Mouse (Mus musculus): Measurements from ENCODE around the gene Slc43a2. TPM values are rescaled to one million over a fixed set of nuclear protein-coding genes. Genes with fewer than 3 reads are reported as not detected.

Gene Slc43a2
- polyA plus RNA-seq, 1 experiment from 2014 or later, result 17.6 TPM

DNA sequence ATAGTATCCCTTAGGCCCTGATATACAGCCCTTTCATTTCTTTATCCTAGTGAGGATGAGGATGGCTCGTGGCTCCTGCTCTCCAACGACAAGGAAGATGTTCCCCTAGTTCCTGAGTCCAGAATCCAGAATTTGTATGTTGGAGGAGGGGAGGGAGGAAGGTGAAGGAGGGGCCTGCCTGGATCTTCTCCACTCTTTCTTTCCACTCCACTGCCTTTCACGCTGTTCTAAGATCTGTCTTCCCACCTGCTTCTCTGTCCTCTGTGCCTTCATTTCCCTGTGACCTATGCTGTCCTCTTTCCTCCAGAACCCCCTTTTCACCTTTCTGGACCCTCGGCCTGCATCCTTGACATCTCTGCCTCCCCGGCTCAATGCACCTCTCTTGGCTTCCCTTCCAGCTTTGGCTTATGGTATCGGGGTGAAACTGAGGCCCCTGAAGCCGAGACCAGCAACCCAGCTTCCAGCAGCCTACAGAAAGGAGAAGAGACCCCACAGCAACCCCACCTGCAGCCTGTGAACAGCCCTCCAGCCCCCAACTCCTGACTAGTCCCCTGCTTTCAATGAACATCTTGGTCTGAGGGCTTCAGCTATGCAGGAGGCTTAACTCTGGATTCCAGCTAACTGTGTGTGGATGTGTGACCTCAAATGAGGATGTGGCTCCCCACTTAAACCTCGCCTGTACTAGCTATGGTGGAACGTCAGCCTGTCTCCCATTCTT lies 19.0 kb upstream of the Slc43a2 start:
- ATAC-seq (ENCODE audit: low FRiP score, low read depth), result no peak
- 79% methylated on average over 9 of the region's 9 CpGs for WGBS
- Histone ChIP-seq H3K9me3 (no peaks in the 10 kb centered on the region), H3K9ac (no peak overlapping the region), H3K36me3 (peaks cover 22% of the 10 kb centered on the region), H3K4me3 (no peak overlapping the region), H3K27ac (replicated peaks) (no peak overlapping the region), H3K4me2 (no peak overlapping the region), H3K27me3 (no peaks in the 10 kb centered on the region), H3K4me1 (replicated peaks) (peaks cover 20% of the 10 kb centered on the region)

DNA sequence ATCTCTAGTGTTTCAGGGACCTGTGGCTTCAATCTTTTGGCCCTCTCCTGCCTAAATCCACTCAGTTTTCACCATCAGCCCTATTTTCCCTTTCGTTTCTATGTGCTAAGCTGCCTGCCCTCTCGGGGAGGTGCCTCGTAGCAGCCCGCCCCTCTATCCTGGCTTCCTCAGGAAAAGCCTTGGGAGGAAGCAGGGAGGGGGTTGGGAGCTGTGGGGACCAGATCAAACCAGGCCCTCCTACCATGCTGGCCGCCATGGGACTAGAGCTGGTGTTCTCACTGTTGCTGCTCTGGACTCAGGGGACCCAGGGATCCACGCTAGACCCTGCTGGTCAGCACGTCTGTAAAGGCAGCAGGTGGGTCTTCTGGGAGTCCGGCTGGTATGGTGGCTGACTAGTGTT lies 18.2 kb upstream of the Slc43a2 start, which contains the start of gene Scarf1:
Gene Scarf1, plus strand, starts transcription at position 205 of the 400 bp plus-strand sequence.
- H3K36me3 ChIP-seq, result peaks cover 13% of the 10 kb centered on the region
- H3K4me1 ChIP-seq (replicated peaks), result peaks cover 20% of the 10 kb centered on the region
- WGBS, result 57% methylated on average over 8 of the region's 8 CpGs
- H3K9me3 ChIP-seq, result no peaks in the 10 kb centered on the region
- no peaks in the 10 kb centered on the region for H3K27me3 ChIP-seq
- no peak for ATAC-seq (ENCODE audit: low FRiP score, low read depth)
- H3K4me2 ChIP-seq, result peak within 1 kb of the TSS; percentile 9
- no peak within 1 kb of the TSS for H3K9ac ChIP-seq
- H3K4me3 ChIP-seq, result 0 out of 2 replicates have a peak within 1 kb of the TSS, but pooled peaks have one; percentile 0
- no peak within 1 kb of the TSS for H3K27ac ChIP-seq (replicated peaks)

DNA sequence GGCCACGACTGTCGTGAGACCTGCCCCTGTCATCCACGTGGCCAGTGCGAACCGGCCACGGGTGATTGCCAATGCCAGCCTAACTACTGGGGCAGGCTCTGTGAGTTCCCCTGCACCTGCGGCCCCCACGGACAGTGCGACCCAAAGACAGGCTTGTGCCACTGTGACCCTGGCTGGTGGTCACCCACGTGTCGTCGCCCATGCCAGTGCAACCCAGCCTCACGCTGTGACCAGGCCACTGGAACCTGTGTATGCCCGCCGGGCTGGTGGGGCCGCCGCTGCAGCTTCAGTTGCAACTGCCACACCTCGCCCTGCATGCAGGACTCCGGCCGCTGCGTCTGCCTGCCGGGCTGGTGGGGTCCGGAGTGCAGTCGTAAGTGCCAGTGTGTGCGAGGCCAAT lies 16.3 kb upstream of the Slc43a2 start:
- WGBS, result 91% methylated on average over 25 of the region's 25 CpGs

DNA sequence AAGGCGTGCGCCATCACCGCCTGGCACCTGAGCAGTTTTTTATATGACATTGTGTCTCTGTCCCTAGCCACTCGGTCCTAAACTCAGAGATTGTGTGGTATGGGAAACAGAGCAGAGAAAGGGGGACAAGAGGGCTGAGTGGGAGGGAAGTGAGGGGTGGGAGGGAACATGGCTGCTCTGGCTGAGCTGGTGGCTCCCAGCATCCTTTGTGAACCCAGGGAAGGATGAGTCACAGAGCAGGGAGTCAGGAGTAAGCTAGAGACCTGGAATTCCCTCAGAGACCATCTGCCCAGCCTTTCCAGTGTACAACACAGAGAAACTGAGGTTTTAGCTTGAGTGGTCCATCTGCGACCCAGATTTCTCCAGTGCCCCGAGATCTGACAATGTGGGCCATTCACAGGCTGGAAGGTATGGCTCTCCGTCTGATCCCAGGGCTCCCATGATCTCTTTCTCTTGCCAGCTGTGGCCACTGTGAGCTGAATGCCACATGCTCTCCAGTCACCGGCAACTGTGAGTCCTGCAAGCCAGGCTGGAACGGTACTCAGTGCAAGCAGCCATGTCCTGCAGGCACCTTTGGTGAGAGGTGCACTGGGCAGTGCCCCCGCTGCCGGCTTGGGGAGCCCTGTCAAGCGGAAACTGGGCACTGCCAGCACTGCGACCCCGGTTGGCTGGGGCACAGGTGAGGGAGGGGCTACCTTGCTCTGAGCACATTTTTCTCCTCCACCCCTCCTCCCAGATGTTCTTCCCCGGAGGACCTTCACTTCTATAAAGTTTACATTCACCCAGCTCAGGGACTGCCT lies 11.5 kb upstream of the Slc43a2 start:
- no peak overlapping the region for H3K4me3 ChIP-seq
- 77% methylated on average over 15 of the region's 15 CpGs for WGBS
- H3K9me3 ChIP-seq, result no peaks in the 10 kb centered on the region
- H3K4me1 ChIP-seq (replicated peaks), result no peaks in the 10 kb centered on the region
- ATAC-seq (ENCODE audit: low FRiP score, low read depth), result no peak
- no peak overlapping the region for H3K9ac ChIP-seq
- no peaks in the 10 kb centered on the region for H3K36me3 ChIP-seq
- no peaks in the 10 kb centered on the region for H3K27me3 ChIP-seq
- no peak overlapping the region for H3K4me2 ChIP-seq
- H3K27ac ChIP-seq (replicated peaks), result no peak overlapping the region

More for the DNA sequence above, 16.3 kb upstream of the Slc43a2 start:
- Histone ChIP-seq H3K27ac (replicated peaks) (no peak overlapping the region), H3K4me3 (no peak overlapping the region), H3K27me3 (no peaks in the 10 kb centered on the region), H3K9me3 (no peaks in the 10 kb centered on the region), H3K9ac (no peak overlapping the region), H3K36me3 (no peaks in the 10 kb centered on the region), H3K4me2 (no peak overlapping the region), H3K4me1 (replicated peaks) (peaks cover 6% of the 10 kb centered on the region)
- ATAC-seq (ENCODE audit: low FRiP score, low read depth), result no peak

DNA sequence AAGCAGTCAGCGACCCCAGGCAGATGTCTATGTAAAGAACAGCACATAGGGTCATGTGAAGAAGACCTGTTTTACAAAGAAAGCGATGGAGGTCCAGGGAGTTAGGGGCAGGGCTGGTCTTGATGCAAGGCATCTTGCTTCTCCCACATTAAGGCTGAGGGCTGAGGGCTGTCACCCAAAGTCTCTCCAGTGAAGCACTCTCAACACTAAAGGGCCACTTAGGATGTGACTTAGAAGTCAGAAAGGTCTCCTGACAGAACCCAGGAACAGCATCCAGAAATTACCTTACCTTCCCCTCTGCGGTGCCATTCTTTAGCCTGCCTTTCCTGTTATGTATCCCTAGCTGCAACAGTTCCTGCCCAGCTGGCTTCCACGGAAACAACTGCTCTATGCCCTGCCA lies 9.9 kb upstream of the Slc43a2 start:
- H3K27ac ChIP-seq (replicated peaks), result no peak overlapping the region
- H3K36me3 ChIP-seq, result no peaks in the 10 kb centered on the region
- H3K27me3 ChIP-seq, result no peaks in the 10 kb centered on the region
- no peak overlapping the region for H3K9ac ChIP-seq
- no peaks in the 10 kb centered on the region for H3K4me1 ChIP-seq (replicated peaks)
- WGBS, result 86% methylated on average over 4 of the region's 4 CpGs
- H3K9me3 ChIP-seq, result no peaks in the 10 kb centered on the region
- no peak for ATAC-seq (ENCODE audit: low FRiP score, low read depth)
- H3K4me3 ChIP-seq, result no peak overlapping the region
- H3K4me2 ChIP-seq, result no peak overlapping the region

DNA sequence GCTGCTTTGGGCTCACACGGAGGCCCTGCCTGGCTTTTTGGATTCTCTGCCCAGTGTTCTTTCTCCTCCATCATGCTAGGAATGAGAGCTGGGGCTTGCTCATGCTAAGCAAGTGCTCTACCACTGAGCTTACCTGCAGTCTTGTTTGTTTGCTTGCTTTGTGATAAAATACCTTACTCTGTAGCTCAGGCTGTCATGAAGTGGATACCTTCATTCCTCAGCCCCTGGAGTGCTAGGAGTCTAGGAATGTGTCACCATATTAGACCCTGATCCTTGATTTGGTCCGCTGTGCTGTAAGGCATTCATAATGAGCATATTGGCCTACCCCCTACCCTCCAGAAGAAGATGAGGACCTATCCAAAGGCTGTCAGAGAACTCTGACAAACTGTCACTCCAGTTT lies 8.7 kb upstream of the Slc43a2 start:
- Histone ChIP-seq H3K27me3 (no peaks in the 10 kb centered on the region), H3K27ac (replicated peaks) (no peak overlapping the region), H3K4me2 (no peak overlapping the region), H3K9ac (no peak overlapping the region), H3K4me1 (replicated peaks) (no peaks in the 10 kb centered on the region), H3K36me3 (no peaks in the 10 kb centered on the region), H3K4me3 (no peak overlapping the region), H3K9me3 (no peaks in the 10 kb centered on the region)
- 86% methylated on average over 2 of the region's 2 CpGs for WGBS
- no peak for ATAC-seq (ENCODE audit: low FRiP score, low read depth)

DNA sequence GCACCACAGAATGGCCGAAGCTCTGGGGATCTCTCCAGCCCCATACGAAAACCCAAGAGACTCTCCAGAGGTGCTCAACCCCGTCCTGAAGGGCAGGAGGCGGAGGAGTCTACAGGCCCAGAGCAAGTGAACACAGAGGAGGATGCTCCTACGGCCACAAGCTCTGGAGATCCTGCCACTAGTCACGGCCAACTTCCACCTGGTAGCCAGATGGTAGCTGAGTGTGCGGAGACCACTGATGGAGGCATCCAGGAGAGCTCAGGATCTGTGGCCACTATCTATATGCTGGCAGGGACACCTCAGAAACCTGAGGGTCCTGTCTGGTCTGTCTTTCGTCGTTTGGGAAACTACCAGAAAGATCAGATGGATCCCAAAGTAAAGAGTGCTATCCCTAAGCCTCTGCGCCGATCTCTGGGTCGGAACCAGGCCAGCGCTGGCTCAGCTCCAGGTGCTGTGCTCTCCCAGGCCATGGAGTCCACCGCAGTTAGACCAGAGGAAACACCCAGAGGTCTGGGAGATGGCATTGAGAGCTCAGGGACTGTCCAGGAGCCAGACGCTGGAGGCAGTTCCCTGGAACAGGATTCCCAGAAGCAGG lies 5.9 kb upstream of the Slc43a2 start:
- H3K4me3 ChIP-seq, result no peak overlapping the region
- no peak overlapping the region for H3K4me2 ChIP-seq

DNA sequence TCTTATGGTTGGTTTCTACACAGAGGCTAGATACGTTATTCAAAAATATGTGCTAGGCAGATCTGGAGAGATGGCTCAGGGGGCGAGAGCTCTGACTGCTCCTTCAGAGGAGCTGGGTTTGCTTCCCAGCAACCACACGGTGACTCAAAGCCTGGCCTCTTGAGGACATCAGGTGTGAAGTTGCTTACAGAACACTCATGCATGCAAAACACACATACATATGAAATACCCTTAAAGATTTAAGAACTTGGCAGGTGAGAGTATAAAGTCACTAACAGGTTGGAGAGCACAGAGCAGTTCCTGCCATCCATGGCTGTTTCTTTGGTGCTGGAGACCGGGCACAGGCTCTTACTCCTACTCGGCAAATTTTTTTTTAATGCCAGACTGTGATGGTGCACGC lies 4.6 kb upstream of the Slc43a2 start:
- no peak overlapping the region for H3K4me3 ChIP-seq
- H3K4me1 ChIP-seq (replicated peaks), result 0 out of 2 replicates have a peak, but pooled peaks cover 4% of the 10 kb centered on the region
- H3K4me2 ChIP-seq, result no peak overlapping the region
- H3K9me3 ChIP-seq, result no peaks in the 10 kb centered on the region
- WGBS, result 86% methylated on average over 6 of the region's 6 CpGs
- H3K9ac ChIP-seq, result no peak overlapping the region
- no peaks in the 10 kb centered on the region for H3K27me3 ChIP-seq
- H3K27ac ChIP-seq (replicated peaks), result no peak overlapping the region
- H3K36me3 ChIP-seq, result no peaks in the 10 kb centered on the region
- ATAC-seq (ENCODE audit: low FRiP score, low read depth), result no peak

More for the DNA sequence above, 5.9 kb upstream of the Slc43a2 start:
- 86% methylated on average over 15 of the region's 15 CpGs for WGBS
- no peak for ATAC-seq (ENCODE audit: low FRiP score, low read depth)
- Histone ChIP-seq H3K9ac (no peak overlapping the region), H3K4me1 (replicated peaks) (0 out of 2 replicates have a peak, but pooled peaks cover 4% of the 10 kb centered on the region), H3K36me3 (no peaks in the 10 kb centered on the region), H3K9me3 (no peaks in the 10 kb centered on the region), H3K27me3 (no peaks in the 10 kb centered on the region), H3K27ac (replicated peaks) (no peak overlapping the region)

DNA sequence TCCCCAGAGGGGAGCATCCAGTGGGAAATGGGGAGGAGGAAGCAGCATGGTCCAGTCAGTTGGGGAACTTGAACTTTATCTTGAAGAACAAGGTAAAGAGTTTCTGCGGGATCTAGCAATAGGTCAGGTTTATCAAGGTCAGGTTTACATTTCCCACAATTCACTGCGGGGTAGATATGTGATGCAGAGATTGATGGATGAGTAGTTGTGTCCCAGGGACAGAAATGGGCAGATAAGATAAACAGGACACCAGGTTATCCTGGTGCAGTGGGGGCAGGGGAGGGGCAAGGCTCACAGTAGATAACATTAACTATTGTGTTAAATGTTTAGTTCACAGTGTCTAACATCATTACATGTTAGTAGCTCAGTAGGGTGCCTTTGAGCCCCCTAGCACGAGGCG lies 1.7 kb upstream of the Slc43a2 start:
- H3K9ac ChIP-seq, result no peak overlapping the region

DNA sequence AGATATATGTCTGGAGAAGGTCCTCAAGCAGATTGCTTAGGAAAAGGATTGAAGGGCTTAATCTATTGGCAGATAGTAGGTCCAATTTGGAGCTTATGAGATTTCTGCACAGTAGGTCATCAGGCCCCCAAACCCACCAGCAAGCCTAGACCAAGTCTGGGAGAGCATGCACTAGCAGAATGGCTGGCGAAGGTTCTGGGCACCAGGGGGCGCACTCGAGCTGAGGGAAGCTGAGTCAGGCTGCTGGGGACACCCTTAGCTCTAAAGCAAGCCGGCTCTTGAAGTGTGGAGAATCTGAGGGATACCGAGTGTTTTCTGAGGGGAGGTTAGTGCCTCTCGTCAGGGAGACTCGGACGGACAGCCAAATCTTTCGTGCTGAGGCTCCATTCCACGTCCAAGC lies 1.2 kb upstream of the Slc43a2 start:
- Histone ChIP-seq H3K36me3 (no peaks in the 10 kb centered on the region), H3K9me3 (no peaks in the 10 kb centered on the region), H3K27ac (replicated peaks) (peak overlapping the region; percentile 99), H3K4me3 (peak overlapping the region; percentile 80), H3K4me1 (replicated peaks) (peaks cover 31% of the 10 kb centered on the region), H3K9ac (peak overlapping the region; percentile 92), H3K27me3 (no peaks in the 10 kb centered on the region), H3K4me2 (peak overlapping the region; percentile 98)
- 0% methylated on average over 10 of the region's 10 CpGs for WGBS
- ATAC-seq (ENCODE audit: low FRiP score, low read depth), result 0 out of 2 replicates have a peak, but pooled peaks have one; percentile 28

More for the DNA sequence above, 1.7 kb upstream of the Slc43a2 start:
- Histone ChIP-seq H3K4me3 (no peak overlapping the region), H3K36me3 (no peaks in the 10 kb centered on the region), H3K27ac (replicated peaks) (peak overlapping the region; percentile 99), H3K4me2 (peak overlapping the region; percentile 98; the same call in 1 of the 2 replicates), H3K4me1 (replicated peaks) (peaks cover 26% of the 10 kb centered on the region), H3K9me3 (no peaks in the 10 kb centered on the region), H3K27me3 (no peaks in the 10 kb centered on the region)
- ATAC-seq (ENCODE audit: low FRiP score, low read depth), result no peak
- 56% methylated on average over 4 of the region's 4 CpGs for WGBS

DNA sequence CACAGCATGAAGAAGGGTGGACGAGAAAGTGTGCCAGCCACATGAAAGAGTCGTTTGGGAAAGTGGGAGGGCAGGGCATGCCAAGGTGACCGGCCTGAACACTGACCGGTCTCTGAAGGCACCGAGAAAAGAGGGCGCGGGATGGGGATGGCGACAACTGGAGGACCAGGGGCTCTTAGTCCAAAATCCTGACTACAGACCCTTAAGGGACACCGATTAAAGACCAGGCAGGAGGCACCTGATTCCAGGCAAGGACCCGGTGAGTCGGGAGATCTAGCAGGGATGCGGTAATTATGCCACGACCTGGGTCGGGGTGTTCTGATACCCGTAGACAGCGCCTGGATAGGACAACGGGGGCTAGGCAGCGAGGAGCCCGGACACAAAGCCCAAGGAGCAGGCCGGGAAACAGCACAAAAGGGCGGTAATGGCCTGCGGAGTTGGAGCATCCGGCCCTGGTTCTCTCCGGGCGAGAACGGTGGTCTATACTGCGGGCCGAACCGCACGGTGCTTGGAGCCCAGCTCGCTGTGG lies 585 bp upstream of the Slc43a2 start:
- Histone ChIP-seq H3K27me3 (no peaks in the 10 kb centered on the region), H3K36me3 (no peaks in the 10 kb centered on the region), H3K4me1 (replicated peaks) (peaks cover 37% of the 10 kb centered on the region), H3K27ac (replicated peaks) (peak overlapping the region; percentile 99), H3K4me2 (peak overlapping the region; percentile 98), H3K9me3 (no peaks in the 10 kb centered on the region), H3K9ac (peak overlapping the region; percentile 92), H3K4me3 (peak overlapping the region; percentile 80)
- under 1% methylated on average over 31 of the region's 31 CpGs for WGBS
- ATAC-seq (ENCODE audit: low FRiP score, low read depth), result peak; percentile 46

All from hindbrain, embryonic 15.5 days (tissue).